Mouse (Mus musculus) lung, adult 18-20 months (tissue): ENCODE results near the gene Fign.

Experiments
- DNase-seq, 2 experiments: peaks; one replicate each; pipeline ENCODE4 v3.0.0; 2022; ENCODE audit warnings: mixed read lengths in 2 of 2

The Fign gene

GRCm38 (mm10) chr2:64048142-64048541 is 49.7 kb downstream of the Fign start:
- no peak for DNase-seq

- peak; percentile 60 to 67 for DNase-seq
Measured at GRCm38 (mm10) chr2:64043099-64043498, 54.7 kb downstream of the Fign start.

- no peak for DNase-seq
Measured at GRCm38 (mm10) chr2:64035393-64035792, 62.4 kb downstream of the Fign start.

- DNase-seq, result peak in 1 of 2 experiments; percentile 7
Measured at GRCm38 (mm10) chr2:64033871-64034270, 64.0 kb downstream of the Fign start.

GRCm38 (mm10) chr2:64025961-64026360 is 71.9 kb downstream of the Fign start:
- peak in 1 of 2 experiments; percentile 4 for DNase-seq

- DNase-seq, result no peak
Measured at GRCm38 (mm10) chr2:63994304-63995023, 103.4 kb downstream of the Fign start.

- peak; percentile 57 to 77 for DNase-seq
Measured at GRCm38 (mm10) chr2:63985426-63985825, 112.4 kb downstream of the Fign start.

GRCm38 (mm10) chr2:63982351-63982751 is 115.5 kb downstream of the Fign start:
- DNase-seq, result peak in 1 of 2 experiments; percentile 22

GRCm38 (mm10) chr2:63981449-63981848 is 116.4 kb downstream of the Fign start:
- DNase-seq, result no peak

- DNase-seq, result no peak
Measured at GRCm38 (mm10) chr2:63969633-63970032, 128.2 kb downstream of the Fign start.

GRCm38 (mm10) chr2:63931041-63931440 is 166.8 kb downstream of the Fign start:
- no peak for DNase-seq

- DNase-seq, result no peak
Measured at GRCm38 (mm10) chr2:63926481-63927097, 171.2 kb downstream of the Fign start.

- peak in 1 of 2 experiments; percentile 3 for DNase-seq
Measured at GRCm38 (mm10) chr2:63925721-63926235, 172.1 kb downstream of the Fign start.
